Comparison of ENCODE assay signal across 8 mouse cellular contexts in the genomic region with DNA sequence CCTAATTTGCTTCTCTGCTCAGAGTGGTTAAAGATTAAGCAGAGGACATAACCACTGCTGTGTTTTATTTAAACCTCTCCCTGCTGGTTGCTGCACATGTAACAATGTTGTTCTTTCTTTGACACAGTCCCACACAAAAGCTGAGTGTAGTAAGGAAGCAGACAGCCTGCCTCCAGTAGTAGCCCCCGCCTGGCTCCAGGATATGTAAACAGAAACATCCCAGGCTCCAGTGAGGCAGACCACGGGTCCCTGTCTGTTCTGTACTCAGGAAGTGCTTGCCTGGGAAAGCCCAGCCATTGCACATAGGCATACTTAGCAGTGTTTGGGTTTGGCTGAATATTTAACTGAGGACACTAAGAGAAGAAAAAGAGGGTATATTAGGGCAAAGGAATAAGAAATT.
DNase-seq lines count a peak whose midpoint lies in the region; ATAC-seq and TF ChIP-seq lines count a peak whose summit lies in the region.

No protein-coding gene starts in this region.

- peak; percentile 41; the same call in 1 of the 2 replicates for ATAC-seq in intestine, postnatal 0 days
- ATAC-seq in midbrain, embryonic 16.5 days, result peak; percentile 45; the same call in 1 of the 2 replicates
- no peak for ATAC-seq in cerebellum, adult (ENCODE audit: insufficient number of reproducible peaks, low FRiP score, low TSS enrichment)

- H3K27me3 ChIP-seq in intestine, postnatal 0 days (replicated peaks; ENCODE audit: control insufficient read depth, insufficient read depth, low read length), result no peaks in the 10 kb centered on the region
- no peaks in the 10 kb centered on the region for H3K27me3 ChIP-seq in midbrain, embryonic 16.5 days (ENCODE audit: control insufficient read depth, insufficient read depth, low read depth, low read length)

- DNase-seq in adrenal gland, postnatal 10 days, result peak; percentile 8
- no peak for DNase-seq in adrenal gland, adult 8-10 months
- peak; percentile 11 to 47 for DNase-seq in frontal cortex, adult 2 months (ENCODE audit: extremely low spot score in 1 of 2, low spot score in 1 of 2)
- DNase-seq in left cerebral cortex, postnatal 4 days, result peak; percentile 2
- no peak for DNase-seq in urinary bladder, adult 18-20 months (ENCODE audit: low spot score in 2 of 2)

- WGBS in intestine, postnatal 0 days, result 8% methylated on average over 2 of the region's 2 CpGs
- WGBS in midbrain, embryonic 16.5 days, result 2% methylated on average over 2 of the region's 2 CpGs

- H3K36me3 ChIP-seq in intestine, postnatal 0 days (ENCODE audit: control insufficient read depth, insufficient read depth), result no peaks in the 10 kb centered on the region
- H3K36me3 ChIP-seq in midbrain, embryonic 16.5 days (ENCODE audit: control insufficient read depth, insufficient read depth, low read length), result no peaks in the 10 kb centered on the region

- peak overlapping the region; percentile 35; the same call in 1 of the 2 replicates for H3K27ac ChIP-seq in intestine, postnatal 0 days (ENCODE audit: low read depth, low read length)
- peak overlapping the region; percentile 17; the same call in 1 of the 2 replicates for H3K27ac ChIP-seq in midbrain, embryonic 16.5 days (ENCODE audit: low read length)

- H3K9me3 ChIP-seq in intestine, postnatal 0 days (ENCODE audit: control insufficient read depth), result no peaks in the 10 kb centered on the region
- no peaks in the 10 kb centered on the region for H3K9me3 ChIP-seq in midbrain, embryonic 16.5 days (replicated peaks; ENCODE audit: control insufficient read depth, low read length, poor library complexity, severe bottlenecking)

- no peak overlapping the region for H3K9ac ChIP-seq in intestine, postnatal 0 days (ENCODE audit: low read depth, low read length)
- no peak overlapping the region for H3K9ac ChIP-seq in midbrain, embryonic 16.5 days (ENCODE audit: low read depth, low read length)

- H3K4me3 ChIP-seq in intestine, postnatal 0 days (ENCODE audit: low read depth, low read length), result no peak overlapping the region
- no peak overlapping the region for H3K4me3 ChIP-seq in midbrain, embryonic 16.5 days (ENCODE audit: low read depth, low read length)

- no peak for TF ChIP-seq CTCF in intestine, postnatal 0 days (IDR thresholded peaks at IDR 0.05; ENCODE audit: low read depth)

- H3K4me1 ChIP-seq in intestine, postnatal 0 days (replicated peaks; ENCODE audit: control insufficient read depth, insufficient read depth, low read length), result 0 out of 2 replicates have a peak, but pooled peaks cover 3% of the 10 kb centered on the region
- H3K4me1 ChIP-seq in midbrain, embryonic 16.5 days (ENCODE audit: control insufficient read depth, insufficient read depth, low read length), result no peaks in the 10 kb centered on the region

- no peak overlapping the region; the same call in 1 of the 2 replicates for H3K4me2 ChIP-seq in intestine, postnatal 0 days (replicated peaks; ENCODE audit: low read depth)
- H3K4me2 ChIP-seq in midbrain, embryonic 16.5 days (ENCODE audit: low read length), result no peak overlapping the region

- intact Hi-C loops in left cerebral cortex, postnatal 4 days (cut with DNase I), result no loop called here

Comparison
In these comparisons a context has a peak if more than half of its experiments do, and no peak if none do; other contexts are left out.
1. DNase-seq: peak in adrenal gland, postnatal 10 days (single experiment), frontal cortex, adult 2 months (2 of 2) and left cerebral cortex, postnatal 4 days (single experiment); none in adrenal gland, adult 8-10 months (single experiment) and urinary bladder, adult 18-20 months (0 of 2).